Mouse (Mus musculus) embryonic facial prominence, embryonic 15.5 days (tissue): ENCODE measurements around the gene Mst1r. TPM values are rescaled to one million over a fixed set of nuclear protein-coding genes. Genes with fewer than 3 reads are reported as not detected.

ENCODE experiments used
- polyA plus RNA-seq: library from polyadenylated mRNA; unstranded; fragments of >200 nt; fragmentation: Nextera tagmentation; extraction: Ambion mirVana; gene quantifications from 2 replicates; pipeline ENCODE4 v1.2.1, GENCODE M21; 2015

The Mst1r gene
- polyA plus RNA-seq, 1 experiment from 2014 or later: 7.7 TPM

Other genes with a start within 250 kb of the Mst1r start
- gene Slc38a3, start 237.3 kb upstream of the Mst1r start, polyA plus RNA-seq: 3.7 and 4.2 TPM in 2 replicates
- 1.9 and 3.4 TPM in 2 replicates for gene Gnat1, start 227.2 kb upstream of the Mst1r start, polyA plus RNA-seq
- gene Sema3f, start 196.4 kb upstream of the Mst1r start, polyA plus RNA-seq: 40.6 and 44.6 TPM in 2 replicates
- 198 and 218 TPM in 2 replicates for gene Rbm5, start 135.9 kb upstream of the Mst1r start, polyA plus RNA-seq
- gene Rbm6, start 33.6 kb upstream of the Mst1r start, polyA plus RNA-seq: 75.7 and 77.6 TPM in 2 replicates
- gene Mon1a, start 18.7 kb upstream of the Mst1r start, polyA plus RNA-seq: 17.2 and 18.2 TPM in 2 replicates
- not detected in 2 replicates for gene Actl11, start 21.6 kb downstream of the Mst1r start, polyA plus RNA-seq
- gene Camkv, start 28.8 kb downstream of the Mst1r start, polyA plus RNA-seq: 5.9 and 6.0 TPM in 2 replicates
- 16.6 and 18.7 TPM in 2 replicates for gene Traip, start 43.3 kb downstream of the Mst1r start, polyA plus RNA-seq
- 22.4 and 28.0 TPM in 2 replicates for gene Uba7, start 68.6 kb downstream of the Mst1r start, polyA plus RNA-seq
- gene Gm20661, start 76.2 kb downstream of the Mst1r start, polyA plus RNA-seq: 6.4 and 6.9 TPM in 2 replicates
- gene Inka1, start 79.0 kb downstream of the Mst1r start, polyA plus RNA-seq: 90.4 and 97.1 TPM in 2 replicates
- 9.5 and 12.7 TPM in 2 replicates for gene Cdhr4, start 85.6 kb downstream of the Mst1r start, polyA plus RNA-seq
- gene Gm20662, start 89.5 kb downstream of the Mst1r start, polyA plus RNA-seq: 0.52 and 0.64 TPM in 2 replicates
- 67.9 and 68.7 TPM in 2 replicates for gene Ip6k1, start 95.6 kb downstream of the Mst1r start, polyA plus RNA-seq
- 38.4 and 40.5 TPM in 2 replicates for gene Gmppb, start 142.4 kb downstream of the Mst1r start, polyA plus RNA-seq
- 4.0 and 5.0 TPM in 2 replicates for gene Amigo3, start 146.3 kb downstream of the Mst1r start, polyA plus RNA-seq
- 3.1 and 3.5 TPM in 2 replicates for gene Mst1, start 173.6 kb downstream of the Mst1r start, polyA plus RNA-seq
- 28.7 and 34.9 TPM in 2 replicates for gene Rnf123, start 176.5 kb downstream of the Mst1r start, polyA plus RNA-seq
- 48.3 and 51.2 TPM in 2 replicates for gene Apeh, start 187.7 kb downstream of the Mst1r start, polyA plus RNA-seq